Mouse (Mus musculus) frontal cortex, adult 2 months (tissue): ENCODE data around the gene Cyp39a1. TPM values are rescaled to one million over a fixed set of nuclear protein-coding genes. Genes with fewer than 3 reads are reported as not detected.

Source experiments
- DNase-seq, 2 experiments: peaks; one replicate each; pipeline ENCODE4 v3.0.0; 2022; ENCODE audit warnings: low spot score in 1 of 2; ENCODE audit errors: extremely low spot score in 1 of 2
- polyA plus RNA-seq: library from polyadenylated mRNA; depleted of rRNA; stranded (reverse); fragments of >200 nt; gene quantifications from 2 replicates; pipeline ENCODE4 v1.2.3, GENCODE M21; 2012; rRNA removed

The Cyp39a1 gene
- polyA plus RNA-seq = 6.5 and 7.1 TPM in 2 replicates

- peak in 1 of 2 experiments; percentile 13 for DNase-seq
These were observed at the start of gene Cyp39a1 for GRCm38 (mm10) chr17:43667290-43667843. Gene Cyp39a1 (plus strand): TSS chr17:43667425.

- no peak for DNase-seq
These were observed 48.1 kb upstream of the Cyp39a1 start for GRCm38 (mm10) chr17:43619156-43619555.

GRCm38 (mm10) chr17:43622076-43622475 is 45.1 kb upstream of the Cyp39a1 start:
- no peak for DNase-seq

GRCm38 (mm10) chr17:43628246-43628645 is 39.0 kb upstream of the Cyp39a1 start:
- no peak for DNase-seq

- no peak for DNase-seq
These were observed 38.2 kb upstream of the Cyp39a1 start for GRCm38 (mm10) chr17:43629026-43629495.

- DNase-seq = no peak
These were observed 37.5 kb upstream of the Cyp39a1 start, which contains the start of gene Tdrd6 for GRCm38 (mm10) chr17:43629496-43630426. Gene Tdrd6 (minus strand): TSS chr17:43630299.

- no peak for DNase-seq
These were observed 36.8 kb upstream of the Cyp39a1 start for GRCm38 (mm10) chr17:43630427-43630760.

GRCm38 (mm10) chr17:43637146-43637545 is 30.1 kb upstream of the Cyp39a1 start:
- no peak for DNase-seq

- DNase-seq = no peak
These were observed 26.4 kb upstream of the Cyp39a1 start for GRCm38 (mm10) chr17:43640825-43641224.

- DNase-seq = no peak
These were observed 24.0 kb upstream of the Cyp39a1 start for GRCm38 (mm10) chr17:43643191-43643590.

GRCm38 (mm10) chr17:43644375-43644774 is 22.9 kb upstream of the Cyp39a1 start:
- DNase-seq = no peak

GRCm38 (mm10) chr17:43645136-43645535 is 22.1 kb upstream of the Cyp39a1 start:
- no peak for DNase-seq

GRCm38 (mm10) chr17:43646925-43647324 is 20.3 kb upstream of the Cyp39a1 start:
- DNase-seq = no peak

- DNase-seq = peak in 1 of 2 experiments; percentile 26
These were observed 17.4 kb upstream of the Cyp39a1 start for GRCm38 (mm10) chr17:43649641-43650436.

GRCm38 (mm10) chr17:43651314-43652046 is 15.7 kb upstream of the Cyp39a1 start:
- DNase-seq = no peak

- DNase-seq = peak; percentile 88 to 91
These were observed 492 bp upstream of the Cyp39a1 start, which contains the start of gene Slc25a27 for GRCm38 (mm10) chr17:43666576-43667289. Gene Slc25a27 (minus strand): TSS chr17:43667214.

- DNase-seq = no peak
These were observed 2.0 kb downstream of the Cyp39a1 start for GRCm38 (mm10) chr17:43669145-43669695.

GRCm38 (mm10) chr17:43671907-43672306 is 4.7 kb downstream of the Cyp39a1 start:
- DNase-seq = no peak

GRCm38 (mm10) chr17:43675228-43675627 is 8.0 kb downstream of the Cyp39a1 start:
- DNase-seq = no peak
